Mouse (Mus musculus) small intestine, adult 2 months (tissue): ENCODE data around the gene Slc16a4.

Experiments used
- CTCF ChIP-seq: fragments of 200-500 bp; IDR thresholded peaks from 2 replicates; pipeline ENCODE4 v1.5.1; 2012; ENCODE audit warnings: low read depth, mild to moderate bottlenecking, control low read depth, inconsistent platforms, low read length, moderate library complexity, mixed read lengths; ENCODE audit not compliant: insufficient replicate concordance, insufficient read length; ENCODE audit errors: extremely low read depth
- POLR2A ChIP-seq: fragments of 200-500 bp; IDR thresholded peaks from 2 replicates; pipeline ENCODE4 v1.6.1; 2012; ENCODE audit warnings: low read depth, mild to moderate bottlenecking, control low read depth, inconsistent platforms, low read length, moderate library complexity

GRCm38 (mm10) chr3:107261851-107262165 lies 29.2 kb upstream of the Slc16a4 start:
- TF ChIP-seq CTCF (no peak), POLR2A (no peak)
